Mouse (Mus musculus): ENCODE measurements around the gene Esp18. TPM values are rescaled to one million over a fixed set of nuclear protein-coding genes. Genes with fewer than 3 reads are reported as not detected.

Esp18 gene
- polyA plus RNA-seq (2012; rRNA removed) = not detected in 2 replicates

GRCm38 (mm10) chr17:39406059-39406458, at the start of gene Esp18:
Esp18 (plus strand) TSS chr17:39406359.
- no peak for DNase-seq (ENCODE audit: extremely low spot score in 1 of 2, low spot score in 1 of 2)

GRCm38 (mm10) chr17:39363316-39363715, 42.8 kb upstream of the Esp18 start:
- peak in 1 of 2 experiments; percentile 0 for DNase-seq (ENCODE audit: extremely low spot score in 1 of 2, low spot score in 1 of 2)

Other genes starting within 250 kb of the Esp18 start
- not detected in 2 replicates for gene Esp16, start 129.8 kb downstream of the Esp18 start, polyA plus RNA-seq (2012; rRNA removed)
- gene Esp15, start 234.6 kb downstream of the Esp18 start, polyA plus RNA-seq (2012; rRNA removed) = not detected in 2 replicates